Mouse (Mus musculus) c-Kit-positive CD71-negative TER-119-negative erythroid progenitor cells, embryonic 14.5 days (primary cell): ENCODE results near the gene Ybey.

Experiments used
- DNase-seq: peaks from one replicate; pipeline ENCODE4 v3.0.0-alpha.2; 2013; ENCODE audit warnings: low read depth

Gene Ybey

GRCm38 (mm10) chr10:76468203-76469162 is at the start of gene Ybey, which contains the start of gene Mcm3ap:
Gene Ybey, minus strand, starts transcription at chr10:76469114.
Gene Mcm3ap, plus strand, starts transcription at chr10:76468927.
- peak; percentile 85 for DNase-seq

GRCm38 (mm10) chr10:76512965-76513583 is 44.2 kb upstream of the Ybey start:
- DNase-seq: peak; percentile 77

GRCm38 (mm10) chr10:76505865-76506264 is 37.0 kb upstream of the Ybey start:
- no peak for DNase-seq

- no peak for DNase-seq
These were observed 35.5 kb upstream of the Ybey start for GRCm38 (mm10) chr10:76504271-76504943.

GRCm38 (mm10) chr10:76497522-76497921 is 28.6 kb upstream of the Ybey start:
- no peak for DNase-seq

- no peak for DNase-seq
These were observed 27.5 kb upstream of the Ybey start for GRCm38 (mm10) chr10:76496366-76496765.

GRCm38 (mm10) chr10:76495501-76495900 is 26.6 kb upstream of the Ybey start:
- DNase-seq: no peak

- no peak for DNase-seq
These were observed 24.6 kb upstream of the Ybey start for GRCm38 (mm10) chr10:76493527-76493926.

- no peak for DNase-seq
These were observed 20.3 kb upstream of the Ybey start for GRCm38 (mm10) chr10:76489205-76489604.

- no peak for DNase-seq
These were observed 19.4 kb upstream of the Ybey start for GRCm38 (mm10) chr10:76488265-76488664.

GRCm38 (mm10) chr10:76486302-76486701 is 17.4 kb upstream of the Ybey start:
- DNase-seq: no peak

GRCm38 (mm10) chr10:76481480-76481879 is 12.6 kb upstream of the Ybey start:
- no peak for DNase-seq

GRCm38 (mm10) chr10:76480851-76481250 is 11.9 kb upstream of the Ybey start:
- DNase-seq: no peak

GRCm38 (mm10) chr10:76473759-76474158 is 4.8 kb upstream of the Ybey start:
- DNase-seq: no peak

- DNase-seq: no peak
These were observed 6.2 kb downstream of the Ybey start for GRCm38 (mm10) chr10:76462721-76463120.

GRCm38 (mm10) chr10:76462312-76462711 is 6.6 kb downstream of the Ybey start:
- DNase-seq: no peak

- DNase-seq: no peak
These were observed 7.7 kb downstream of the Ybey start for GRCm38 (mm10) chr10:76461255-76461654.

GRCm38 (mm10) chr10:76455289-76455688 is 13.6 kb downstream of the Ybey start:
- no peak for DNase-seq

GRCm38 (mm10) chr10:76448851-76449250 is 20.1 kb downstream of the Ybey start, which contains the start of gene 2610028H24Rik:
Gene 2610028H24Rik, plus strand, starts transcription at chr10:76449081.
- no peak for DNase-seq

GRCm38 (mm10) chr10:76447406-76448229 is 21.3 kb downstream of the Ybey start:
- no peak for DNase-seq

GRCm38 (mm10) chr10:76445996-76446681 is 22.8 kb downstream of the Ybey start:
- DNase-seq: no peak
